Mouse (Mus musculus): ENCODE results near the gene Tmem184b. TPM values are rescaled to one million over a fixed set of nuclear protein-coding genes. Genes with fewer than 3 reads are reported as not detected.

Tmem184b gene
- polyA plus RNA-seq, 1 experiment, result 110 TPM

DNA sequence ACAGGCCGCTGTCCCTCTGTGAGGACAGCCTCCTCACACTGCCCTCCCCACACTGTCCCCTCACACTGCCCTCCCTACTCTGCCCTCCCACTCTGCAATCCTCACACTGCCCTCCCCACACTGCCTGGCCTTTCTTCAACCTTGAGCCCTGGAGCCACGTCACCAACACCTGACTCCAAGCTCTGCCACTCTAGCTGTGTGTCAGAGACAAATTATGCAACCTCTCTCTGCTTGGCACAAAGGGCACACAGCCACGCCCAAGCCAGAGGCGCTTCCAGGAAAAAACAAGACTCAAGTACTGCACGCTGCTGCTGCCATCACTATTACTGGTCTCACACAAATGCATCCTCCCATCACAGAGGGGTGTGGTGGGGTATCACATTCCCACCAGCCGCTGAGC is 12.9 kb downstream of the Tmem184b start:
- no peak overlapping the region for H3ac ChIP-seq (ENCODE audit: control insufficient read depth, insufficient read length)
- no peaks in the 10 kb centered on the region for H3K27me3 ChIP-seq (ENCODE audit: control insufficient read depth, insufficient read depth, insufficient read length)
- peak in 2 of 3 experiments; percentile 14 to 52 for TF ChIP-seq MYOD1 (IDR thresholded peaks at IDR 0.05; ENCODE audit: control insufficient read depth in 1 of 3, insufficient read length in 2 of 3, low read depth in 2 of 3)
- no peak for TF ChIP-seq POLR2AphosphoS2 (IDR thresholded peaks at IDR 0.05; ENCODE audit: insufficient read length, low read depth)
- no peak for TF ChIP-seq POLR2A (IDR thresholded peaks at IDR 0.05; ENCODE audit: insufficient read length, low read depth)
- no peak for TF ChIP-seq E2F4 (IDR thresholded peaks at IDR 0.05; ENCODE audit: insufficient read depth)
- TF ChIP-seq MYOG (IDR thresholded peaks at IDR 0.05; ENCODE audit: control insufficient read depth in 1 of 3, insufficient read depth in 1 of 3, insufficient read length in 2 of 3, low read depth in 2 of 3), result peak in 2 of 3 experiments; percentile 2 to 27
- no peak for TF ChIP-seq REST (IDR thresholded peaks at IDR 0.05; ENCODE audit: insufficient read depth, insufficient read length)
- TF ChIP-seq USF1 (IDR thresholded peaks at IDR 0.05; ENCODE audit: low read depth), result no peak
- no peak for TF ChIP-seq MAX (IDR thresholded peaks at IDR 0.05; ENCODE audit: low read depth)
- no peak for TF ChIP-seq SRF (IDR thresholded peaks at IDR 0.05; ENCODE audit: control insufficient read depth, insufficient read length, low read depth)
- no peak for TF ChIP-seq TCF3 (IDR thresholded peaks at IDR 0.05; ENCODE audit: insufficient read length, low read depth)
- TF ChIP-seq TCF12 (IDR thresholded peaks at IDR 0.05; ENCODE audit: insufficient read depth, poor library complexity, severe bottlenecking), result no peak
- peak; percentile 89 for TF ChIP-seq CEBPB (IDR thresholded peaks at IDR 0.05; ENCODE audit: insufficient read depth, poor library complexity, severe bottlenecking)
- peaks cover 37% of the 10 kb centered on the region for H3K79me2 ChIP-seq (ENCODE audit: control insufficient read depth, insufficient read depth)
- H3K36me3 ChIP-seq (ENCODE audit: control insufficient read depth, insufficient read depth), result no peaks in the 10 kb centered on the region
- peak overlapping the region; percentile 62 for H3K4me2 ChIP-seq (ENCODE audit: low read depth)
- no peak overlapping the region for H3K4me3 ChIP-seq

- H3K36me3 ChIP-seq (ENCODE audit: control insufficient read depth, insufficient read depth), result no peaks in the 10 kb centered on the region
- no peak overlapping the region for H3ac ChIP-seq (ENCODE audit: control insufficient read depth, insufficient read length)
- TF ChIP-seq USF1 (IDR thresholded peaks at IDR 0.05; ENCODE audit: low read depth) (no peak), MYOD1 (IDR thresholded peaks at IDR 0.05; ENCODE audit: control insufficient read depth in 1 of 3, insufficient read length in 2 of 3, low read depth in 2 of 3) (no peak)
- no peaks in the 10 kb centered on the region for H3K27me3 ChIP-seq (ENCODE audit: control insufficient read depth, insufficient read depth, insufficient read length)
- no peak overlapping the region for H3K4me3 ChIP-seq
- peaks cover 28% of the 10 kb centered on the region for H3K79me2 ChIP-seq (ENCODE audit: control insufficient read depth, insufficient read depth)
- no peak overlapping the region for H3K4me2 ChIP-seq (ENCODE audit: low read depth)
Measured at GRCm38 (mm10) chr15:79388171-79388570, 15.2 kb downstream of the Tmem184b start.

GRCm38 (mm10) chr15:79387611-79388010 is 15.8 kb downstream of the Tmem184b start:
- Histone ChIP-seq H3K4me2 (ENCODE audit: low read depth) (no peak overlapping the region), H3K27me3 (ENCODE audit: control insufficient read depth, insufficient read depth, insufficient read length) (no peaks in the 10 kb centered on the region), H3K4me3 (no peak overlapping the region), H3K79me2 (ENCODE audit: control insufficient read depth, insufficient read depth) (peaks cover 28% of the 10 kb centered on the region), H3ac (ENCODE audit: control insufficient read depth, insufficient read length) (no peak overlapping the region), H3K36me3 (ENCODE audit: control insufficient read depth, insufficient read depth) (no peaks in the 10 kb centered on the region)
- no peak for TF ChIP-seq POLR2A (IDR thresholded peaks at IDR 0.05; ENCODE audit: insufficient read length, low read depth)
- TF ChIP-seq SRF (IDR thresholded peaks at IDR 0.05; ENCODE audit: control insufficient read depth, insufficient read length, low read depth), result no peak
- no peak for TF ChIP-seq MAX (IDR thresholded peaks at IDR 0.05; ENCODE audit: low read depth)
- no peak for TF ChIP-seq MYOD1 (IDR thresholded peaks at IDR 0.05; ENCODE audit: control insufficient read depth in 1 of 3, insufficient read length in 2 of 3, low read depth in 2 of 3)

- Histone ChIP-seq H3K79me2 (ENCODE audit: control insufficient read depth, insufficient read depth) (peaks cover 28% of the 10 kb centered on the region), H3K4me2 (ENCODE audit: low read depth) (no peak overlapping the region), H3K4me3 (no peak overlapping the region), H3K36me3 (ENCODE audit: control insufficient read depth, insufficient read depth) (no peaks in the 10 kb centered on the region), H3ac (ENCODE audit: control insufficient read depth, insufficient read length) (no peak overlapping the region), H3K27me3 (ENCODE audit: control insufficient read depth, insufficient read depth, insufficient read length) (no peaks in the 10 kb centered on the region)
- no peak for TF ChIP-seq SRF (IDR thresholded peaks at IDR 0.05; ENCODE audit: control insufficient read depth, insufficient read length, low read depth)
- no peak for TF ChIP-seq E2F4 (IDR thresholded peaks at IDR 0.05; ENCODE audit: insufficient read depth)
- no peak for TF ChIP-seq MYOD1 (IDR thresholded peaks at IDR 0.05; ENCODE audit: control insufficient read depth in 1 of 3, insufficient read length in 2 of 3, low read depth in 2 of 3)
- TF ChIP-seq MYOG (IDR thresholded peaks at IDR 0.05; ENCODE audit: control insufficient read depth in 1 of 3, insufficient read depth in 1 of 3, insufficient read length in 2 of 3, low read depth in 2 of 3), result no peak
- no peak for TF ChIP-seq CEBPB (IDR thresholded peaks at IDR 0.05; ENCODE audit: insufficient read depth, poor library complexity, severe bottlenecking)
- no peak for TF ChIP-seq USF1 (IDR thresholded peaks at IDR 0.05; ENCODE audit: low read depth)
- TF ChIP-seq TCF3 (IDR thresholded peaks at IDR 0.05; ENCODE audit: insufficient read length, low read depth), result no peak
- no peak for TF ChIP-seq POLR2AphosphoS2 (IDR thresholded peaks at IDR 0.05; ENCODE audit: insufficient read length, low read depth)
- no peak for TF ChIP-seq TCF12 (IDR thresholded peaks at IDR 0.05; ENCODE audit: insufficient read depth, poor library complexity, severe bottlenecking)
- no peak for TF ChIP-seq MAX (IDR thresholded peaks at IDR 0.05; ENCODE audit: low read depth)
- TF ChIP-seq POLR2A (IDR thresholded peaks at IDR 0.05; ENCODE audit: insufficient read length, low read depth), result no peak
- no peak for TF ChIP-seq REST (IDR thresholded peaks at IDR 0.05; ENCODE audit: insufficient read depth, insufficient read length)
Measured at GRCm38 (mm10) chr15:79387081-79387480, 16.3 kb downstream of the Tmem184b start.

GRCm38 (mm10) chr15:79381644-79382043 is 21.7 kb downstream of the Tmem184b start:
- Histone ChIP-seq H3K36me3 (ENCODE audit: control insufficient read depth, insufficient read depth) (peaks cover 8% of the 10 kb centered on the region), H3ac (ENCODE audit: control insufficient read depth, insufficient read length) (no peak overlapping the region), H3K27me3 (ENCODE audit: control insufficient read depth, insufficient read depth, insufficient read length) (no peaks in the 10 kb centered on the region), H3K79me2 (ENCODE audit: control insufficient read depth, insufficient read depth) (peaks cover 9% of the 10 kb centered on the region), H3K4me2 (ENCODE audit: low read depth) (no peak overlapping the region), H3K4me3 (no peak overlapping the region)
- TF ChIP-seq SRF (IDR thresholded peaks at IDR 0.05; ENCODE audit: control insufficient read depth, insufficient read length, low read depth) (no peak), POLR2A (IDR thresholded peaks at IDR 0.05; ENCODE audit: insufficient read length, low read depth) (no peak), TCF12 (IDR thresholded peaks at IDR 0.05; ENCODE audit: insufficient read depth, poor library complexity, severe bottlenecking) (no peak), MYOG (IDR thresholded peaks at IDR 0.05; ENCODE audit: control insufficient read depth in 1 of 3, insufficient read depth in 1 of 3, insufficient read length in 2 of 3, low read depth in 2 of 3) (peak in 1 of 3 experiments; percentile 67), MYOD1 (IDR thresholded peaks at IDR 0.05; ENCODE audit: control insufficient read depth in 1 of 3, insufficient read length in 2 of 3, low read depth in 2 of 3) (peak in 2 of 3 experiments; percentile 48 to 66)

All from myocyte (in vitro differentiated cells).